Mouse (Mus musculus) forebrain, postnatal 0 days (tissue): ENCODE results near the gene Tmem120a. TPM values are rescaled to one million over a fixed set of nuclear protein-coding genes. Genes with fewer than 3 reads are reported as not detected.

Experiments used
- ATAC-seq: fragments of 200-750 bp; cut with Nextera tagmentation; 2 replicates; pipeline ENCODE4 v1.8.0; 2017; ENCODE audit warnings: mild to moderate bottlenecking, moderate library complexity
- DNase-seq: peaks from one replicate; pipeline ENCODE4 v3.0.0-alpha.2; 2015
- H3K27ac ChIP-seq: fragments of 300-500 bp; sonication (generic); 2 replicates; pipeline ENCODE4 v1.5.1; 2014; ENCODE audit warnings: low read depth, mild to moderate bottlenecking, antibody characterized with exemption, low read length, moderate library complexity, mixed read lengths
- H3K27me3 ChIP-seq: fragments of 300-500 bp; sonication (generic); 2 replicates; pipeline ENCODE4 v1.6.1; 2014; ENCODE audit warnings: mild to moderate bottlenecking, low read length, mixed read lengths; ENCODE audit not compliant: insufficient read depth
- H3K36me3 ChIP-seq: fragments of 300-500 bp; sonication (generic); 2 replicates; pipeline ENCODE4 v1.6.1; 2014; ENCODE audit warnings: mild to moderate bottlenecking, moderate library complexity; ENCODE audit not compliant: insufficient read depth
- H3K4me1 ChIP-seq: fragments of 300-500 bp; sonication (generic); 2 replicates; pipeline ENCODE4 v1.6.1; 2014; ENCODE audit warnings: antibody characterized with exemption; ENCODE audit not compliant: insufficient read depth
- H3K4me2 ChIP-seq: fragments of 300-500 bp; sonication (generic); 2 replicates; pipeline ENCODE4 v1.6.1; 2014; ENCODE audit warnings: low read depth, mild to moderate bottlenecking, moderate library complexity
- H3K4me3 ChIP-seq: fragments of 300-500 bp; sonication (generic); 2 replicates; pipeline ENCODE4 v1.5.1; 2014; ENCODE audit warnings: low read depth, low read length, mixed read lengths
- H3K9ac ChIP-seq: fragments of 300-500 bp; sonication (generic); 2 replicates; pipeline ENCODE4 v1.6.1; 2014; ENCODE audit warnings: mild to moderate bottlenecking
- H3K9me3 ChIP-seq: fragments of 300-500 bp; sonication (generic); 2 replicates; pipeline ENCODE4 v1.6.1; 2016; ENCODE audit warnings: low read length
- CTCF ChIP-seq: sonication (generic); IDR thresholded peaks from 2 replicates; pipeline ENCODE4 v1.5.1; 2016; ENCODE audit warnings: antibody characterized with exemption, control low read depth, low read depth
- WGBS: fragments of 180-500 bp; shearing (Covaris S2); extraction: QIAGEN DNeasy Blood & Tissue Kit; methylation state at CpG from one replicate; pipeline ENCODE4 v1.1.7; 2014; 5-methylcytosine and 5-hydroxymethylcytosine counted together
- polyA plus RNA-seq: library from polyadenylated mRNA; unstranded; fragments of >200 nt; fragmentation: Nextera tagmentation; extraction: Ambion mirVana; gene quantifications from 2 replicates; pipeline ENCODE4 v1.2.1, GENCODE M21; 2015
- total RNA-seq: library from RNA; depleted of rRNA; stranded (reverse); fragments of >200 nt; gene quantifications from 2 replicates; pipeline ENCODE4 v1.2.3, GENCODE M21; 2014

The Tmem120a gene
- total and polyA plus RNA-seq, 2 experiments from 2014 or later = 42.7 to 111 TPM

GRCm38 (mm10) chr5:135733071-135733470 is 11.2 kb downstream of the Tmem120a start:
- no peak for TF ChIP-seq CTCF
- Histone ChIP-seq H3K36me3 (peaks cover 83% of the 10 kb centered on the region), H3K27me3 (no peaks in the 10 kb centered on the region), H3K9ac (no peak overlapping the region), H3K9me3 (no peaks in the 10 kb centered on the region), H3K4me3 (no peak overlapping the region), H3K4me2 (no peak overlapping the region), H3K27ac (no peak overlapping the region), H3K4me1 (no peaks in the 10 kb centered on the region)
- DNase-seq (no peak), ATAC-seq (no peak)
- 94% methylated on average over 4 of the region's 4 CpGs for WGBS

GRCm38 (mm10) chr5:135731322-135731721 is 12.9 kb downstream of the Tmem120a start:
- no peaks in the 10 kb centered on the region for H3K4me1 ChIP-seq
- H3K4me3 ChIP-seq = no peak overlapping the region
- H3K9me3 ChIP-seq = no peaks in the 10 kb centered on the region
- no peak for DNase-seq
- 95% methylated on average over 16 of the region's 16 CpGs for WGBS
- H3K9ac ChIP-seq = no peak overlapping the region
- no peak for ATAC-seq
- H3K27ac ChIP-seq = no peak overlapping the region
- H3K27me3 ChIP-seq = no peaks in the 10 kb centered on the region
- no peak overlapping the region for H3K4me2 ChIP-seq
- TF ChIP-seq CTCF = no peak
- peaks cover 70% of the 10 kb centered on the region for H3K36me3 ChIP-seq

DNA sequence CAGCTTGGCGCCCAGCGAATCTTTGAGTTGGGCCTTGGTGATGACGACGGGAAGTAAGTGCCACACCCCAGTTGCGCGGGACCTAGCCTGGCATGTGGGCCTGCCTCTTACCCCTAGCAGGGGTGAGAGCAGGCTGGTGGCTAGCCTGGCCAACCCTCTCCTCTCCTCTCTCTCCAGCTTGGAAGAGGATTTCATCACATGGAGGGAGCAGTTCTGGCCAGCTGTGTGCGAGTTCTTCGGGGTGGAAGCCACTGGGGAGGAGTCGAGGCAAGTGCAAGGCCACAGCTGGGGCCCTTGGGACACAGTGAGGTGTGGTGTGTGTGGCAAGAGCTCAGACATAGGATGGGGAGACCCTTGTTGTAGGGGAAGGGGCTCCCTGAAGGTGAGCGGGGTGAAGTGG is 13.3 kb downstream of the Tmem120a start:
- ATAC-seq (no peak), DNase-seq (no peak)
- no peaks in the 10 kb centered on the region for H3K27me3 ChIP-seq
- WGBS = 94% methylated on average over 10 of the region's 10 CpGs
- no peak overlapping the region for H3K4me2 ChIP-seq
- no peak overlapping the region for H3K4me3 ChIP-seq
- no peaks in the 10 kb centered on the region for H3K9me3 ChIP-seq
- H3K9ac ChIP-seq = no peak overlapping the region
- TF ChIP-seq CTCF = no peak
- H3K36me3 ChIP-seq = peaks cover 67% of the 10 kb centered on the region
- H3K27ac ChIP-seq = no peak overlapping the region
- peaks cover 4% of the 10 kb centered on the region; the same call in 1 of the 2 replicates for H3K4me1 ChIP-seq

- H3K4me3 ChIP-seq = no peak overlapping the region
- no peaks in the 10 kb centered on the region for H3K27me3 ChIP-seq
- no peaks in the 10 kb centered on the region for H3K9me3 ChIP-seq
- no peak overlapping the region for H3K9ac ChIP-seq
- no peak for DNase-seq
- WGBS = 92% methylated on average over 10 of the region's 10 CpGs
- peaks cover 60% of the 10 kb centered on the region for H3K36me3 ChIP-seq
- no peak for ATAC-seq
- TF ChIP-seq CTCF = no peak
- no peak overlapping the region for H3K27ac ChIP-seq
- peaks cover 9% of the 10 kb centered on the region for H3K4me1 ChIP-seq
- no peak overlapping the region for H3K4me2 ChIP-seq
Measured at GRCm38 (mm10) chr5:135730278-135730677, 14.0 kb downstream of the Tmem120a start.

- 91% methylated on average over 13 of the region's 13 CpGs for WGBS
- Histone ChIP-seq H3K36me3 (peaks cover 51% of the 10 kb centered on the region), H3K4me1 (peaks cover 18% of the 10 kb centered on the region), H3K9me3 (no peaks in the 10 kb centered on the region), H3K27me3 (no peaks in the 10 kb centered on the region), H3K9ac (no peak overlapping the region), H3K27ac (no peak overlapping the region), H3K4me2 (no peak overlapping the region), H3K4me3 (no peak overlapping the region)
- DNase-seq (no peak), ATAC-seq (no peak)
- no peak for TF ChIP-seq CTCF
Measured at GRCm38 (mm10) chr5:135729351-135729750, 14.9 kb downstream of the Tmem120a start.

DNA sequence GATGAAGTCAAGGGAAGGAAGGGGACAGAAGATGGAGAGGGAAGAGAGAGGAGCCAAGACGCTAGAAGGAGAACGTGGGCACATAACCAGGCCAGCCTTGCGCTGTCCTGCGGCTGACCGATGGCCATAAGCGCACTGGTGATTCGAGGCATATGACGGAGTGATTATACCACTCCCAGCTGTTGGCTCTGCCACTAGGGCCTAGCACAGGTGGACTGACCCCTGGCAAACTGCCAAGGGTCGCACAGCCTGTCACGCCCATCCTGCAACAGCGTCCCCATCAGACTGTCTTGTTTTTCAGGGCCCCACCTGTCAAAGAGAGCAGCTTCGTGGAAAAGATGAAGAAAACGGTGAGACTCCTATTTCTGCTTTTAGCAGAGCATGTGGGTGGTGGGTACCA is 15.9 kb downstream of the Tmem120a start:
- Histone ChIP-seq H3K9ac (no peak overlapping the region), H3K4me2 (no peak overlapping the region), H3K27ac (no peak overlapping the region), H3K4me3 (no peak overlapping the region), H3K36me3 (peaks cover 41% of the 10 kb centered on the region), H3K4me1 (peaks cover 18% of the 10 kb centered on the region), H3K27me3 (no peaks in the 10 kb centered on the region), H3K9me3 (no peaks in the 10 kb centered on the region)
- ATAC-seq (no peak), DNase-seq (no peak)
- WGBS = 93% methylated on average over 13 of the region's 13 CpGs
- no peak for TF ChIP-seq CTCF

DNA sequence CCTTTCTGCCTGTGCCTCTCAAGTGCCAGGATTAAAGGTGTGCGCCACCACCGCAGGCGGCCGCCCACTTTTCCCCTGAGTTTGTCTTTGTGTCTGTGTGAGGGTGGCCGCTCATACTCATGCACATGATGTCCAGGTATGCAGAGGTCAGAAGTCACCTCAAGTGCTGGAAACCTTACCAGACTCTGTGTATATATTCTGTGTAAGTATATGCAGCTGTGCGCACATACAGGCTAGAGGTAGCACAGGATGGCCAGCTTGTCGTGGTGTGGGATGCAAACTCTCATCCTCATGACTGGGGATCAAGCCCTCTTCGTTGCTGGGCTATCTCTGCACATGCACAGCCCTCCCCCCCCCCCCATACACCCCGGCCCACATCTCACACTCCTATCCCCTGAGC is 16.4 kb downstream of the Tmem120a start:
- H3K4me1 ChIP-seq = peaks cover 18% of the 10 kb centered on the region
- H3K36me3 ChIP-seq = peaks cover 36% of the 10 kb centered on the region
- no peak overlapping the region for H3K9ac ChIP-seq
- no peaks in the 10 kb centered on the region for H3K27me3 ChIP-seq
- no peak overlapping the region for H3K4me2 ChIP-seq
- 95% methylated on average over 9 of the region's 9 CpGs for WGBS
- H3K27ac ChIP-seq = no peak overlapping the region
- no peaks in the 10 kb centered on the region for H3K9me3 ChIP-seq
- ATAC-seq = no peak
- H3K4me3 ChIP-seq = no peak overlapping the region
- TF ChIP-seq CTCF = no peak
- no peak for DNase-seq
